Mouse (Mus musculus): ENCODE measurements around the gene Upk3b. TPM values are rescaled to one million over a fixed set of nuclear protein-coding genes. Genes with fewer than 3 reads are reported as not detected.

The Upk3b gene
- polyA plus RNA-seq, 1 experiment = 0.88 TPM

DNA sequence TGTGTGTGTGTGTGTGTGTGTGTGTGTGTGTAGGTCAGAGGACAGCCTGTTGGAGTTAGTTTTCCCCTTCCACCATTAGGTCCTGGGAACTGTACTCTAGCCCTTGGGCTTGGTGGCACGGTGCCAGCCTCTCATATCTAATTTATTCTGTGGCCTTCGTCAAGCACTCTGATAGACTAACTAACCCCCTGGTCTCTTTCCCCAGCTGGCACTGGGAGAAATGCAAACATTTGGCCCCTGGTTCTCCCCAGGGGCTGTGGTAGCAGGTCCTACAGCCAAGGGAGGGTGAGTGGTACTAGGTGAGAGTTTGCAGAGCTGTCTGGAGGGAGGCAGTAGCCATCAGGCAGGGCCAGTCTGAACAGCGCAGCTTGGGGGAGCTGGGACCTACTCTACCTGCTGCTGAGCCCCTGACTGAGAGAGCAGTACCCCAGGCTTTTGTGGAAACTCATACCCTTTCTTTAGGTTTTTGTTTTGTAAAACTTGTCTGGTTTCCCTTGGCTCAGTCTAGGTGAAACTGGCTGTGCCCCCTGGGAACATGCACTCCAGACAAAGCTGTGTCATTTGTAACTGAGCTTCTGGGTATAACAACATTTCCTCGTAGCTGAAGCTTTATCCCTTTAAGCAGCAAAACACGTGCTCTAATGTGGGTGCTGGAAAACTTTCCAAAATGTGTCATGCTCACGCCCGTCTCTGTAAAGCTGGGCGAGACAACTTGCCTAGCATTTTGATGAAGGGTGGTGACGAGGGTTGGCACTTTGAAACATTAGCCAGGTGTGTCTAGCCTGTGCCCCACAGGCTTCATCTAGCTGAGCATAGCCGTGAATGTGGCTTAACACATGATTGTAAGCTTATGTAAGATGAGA, 22.1 kb upstream of the Upk3b start:
- no peak overlapping the region for H3K27ac ChIP-seq (ENCODE audit: control insufficient read depth, insufficient read depth, low read depth, low read length)
- TF ChIP-seq POLR2A (IDR thresholded peaks at IDR 0.05; ENCODE audit: control insufficient read depth, low read depth, low read length) = no peak
- no peak for TF ChIP-seq CTCF (IDR thresholded peaks at IDR 0.05; ENCODE audit: control insufficient read depth, insufficient read depth, insufficient replicate concordance, low read depth, low read length)
- no peak overlapping the region for H3K4me3 ChIP-seq (ENCODE audit: control insufficient read depth, low read depth, low read length)
- no peaks in the 10 kb centered on the region; the same call in 1 of the 2 replicates for H3K36me3 ChIP-seq (ENCODE audit: control insufficient read depth, insufficient read depth, low read length)
- no peaks in the 10 kb centered on the region for H3K27me3 ChIP-seq (ENCODE audit: control insufficient read depth, insufficient read depth, low read length)
- 0 out of 2 replicates have a peak, but pooled peaks cover 2% of the 10 kb centered on the region for H3K4me1 ChIP-seq (ENCODE audit: control insufficient read depth, insufficient read depth, low read length)

DNA sequence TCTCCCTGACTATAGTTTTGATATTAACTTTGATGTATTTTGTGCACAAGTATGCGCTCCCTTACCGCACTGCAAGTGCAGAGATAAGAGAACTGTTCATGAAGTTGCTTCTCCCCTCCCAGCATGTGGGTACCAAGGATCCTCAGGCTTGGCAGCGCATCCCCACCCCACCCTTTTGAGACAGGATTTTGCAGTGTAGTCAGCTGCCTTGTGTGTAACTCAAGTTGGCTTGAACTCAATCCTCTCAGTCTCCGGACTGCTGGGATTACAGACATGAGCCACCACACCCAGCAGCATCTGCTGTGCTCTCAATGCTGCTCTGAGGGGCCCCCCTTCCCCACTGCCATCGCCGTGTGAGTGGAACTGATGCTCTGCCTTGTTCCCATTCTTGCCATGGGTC, 21.0 kb upstream of the Upk3b start:
- no peak for TF ChIP-seq CTCF (IDR thresholded peaks at IDR 0.05; ENCODE audit: control insufficient read depth, insufficient read depth, insufficient replicate concordance, low read depth, low read length)
- no peak for TF ChIP-seq POLR2A (IDR thresholded peaks at IDR 0.05; ENCODE audit: control insufficient read depth, low read depth, low read length)
- no peaks in the 10 kb centered on the region for H3K27me3 ChIP-seq (ENCODE audit: control insufficient read depth, insufficient read depth, low read length)
- H3K4me3 ChIP-seq (ENCODE audit: control insufficient read depth, low read depth, low read length) = no peak overlapping the region
- no peaks in the 10 kb centered on the region; the same call in 1 of the 2 replicates for H3K36me3 ChIP-seq (ENCODE audit: control insufficient read depth, insufficient read depth, low read length)
- 0 out of 2 replicates have a peak, but pooled peaks cover 2% of the 10 kb centered on the region for H3K4me1 ChIP-seq (ENCODE audit: control insufficient read depth, insufficient read depth, low read length)
- no peak overlapping the region for H3K27ac ChIP-seq (ENCODE audit: control insufficient read depth, insufficient read depth, low read depth, low read length)

GRCm38 (mm10) chr5:136018726-136019125, 19.6 kb upstream of the Upk3b start:
- Histone ChIP-seq H3K4me3 (ENCODE audit: control insufficient read depth, low read depth, low read length) (no peak overlapping the region), H3K36me3 (ENCODE audit: control insufficient read depth, insufficient read depth, low read length) (no peaks in the 10 kb centered on the region), H3K27me3 (ENCODE audit: control insufficient read depth, insufficient read depth, low read length) (no peaks in the 10 kb centered on the region), H3K27ac (ENCODE audit: control insufficient read depth, insufficient read depth, low read depth, low read length) (no peak overlapping the region), H3K4me1 (ENCODE audit: control insufficient read depth, insufficient read depth, low read length) (0 out of 2 replicates have a peak, but pooled peaks cover 2% of the 10 kb centered on the region)
- no peak for TF ChIP-seq POLR2A (IDR thresholded peaks at IDR 0.05; ENCODE audit: control insufficient read depth, low read depth, low read length)
- no peak for TF ChIP-seq CTCF (IDR thresholded peaks at IDR 0.05; ENCODE audit: control insufficient read depth, insufficient read depth, insufficient replicate concordance, low read depth, low read length)

DNA sequence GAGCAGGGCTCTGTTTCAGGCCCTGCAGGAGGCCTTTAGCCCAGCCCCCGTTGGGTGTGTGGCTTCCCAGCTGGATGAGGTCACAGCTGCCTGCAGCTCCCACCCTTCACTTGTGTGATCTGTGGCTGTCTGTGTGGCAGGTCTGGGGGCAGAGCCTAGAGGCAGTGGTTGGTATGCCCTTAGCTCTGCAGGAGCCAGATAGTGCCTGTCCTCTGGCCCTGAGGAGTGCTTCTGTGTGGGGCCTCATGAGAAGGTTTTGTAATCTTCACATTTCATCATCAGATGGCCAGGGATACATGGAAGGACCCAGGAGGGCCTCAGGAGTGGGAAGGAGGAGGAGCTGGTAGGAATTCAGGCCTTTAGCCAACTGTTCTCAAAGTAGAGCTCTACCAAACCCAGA, 18.4 kb upstream of the Upk3b start:
- H3K27ac ChIP-seq (ENCODE audit: control insufficient read depth, insufficient read depth, low read depth, low read length) = no peak overlapping the region
- no peaks in the 10 kb centered on the region for H3K27me3 ChIP-seq (ENCODE audit: control insufficient read depth, insufficient read depth, low read length)
- TF ChIP-seq POLR2A (IDR thresholded peaks at IDR 0.05; ENCODE audit: control insufficient read depth, low read depth, low read length) = no peak
- no peak for TF ChIP-seq CTCF (IDR thresholded peaks at IDR 0.05; ENCODE audit: control insufficient read depth, insufficient read depth, insufficient replicate concordance, low read depth, low read length)
- 0 out of 2 replicates have a peak, but pooled peaks cover 1% of the 10 kb centered on the region for H3K4me1 ChIP-seq (ENCODE audit: control insufficient read depth, insufficient read depth, low read length)
- no peaks in the 10 kb centered on the region; the same call in 1 of the 2 replicates for H3K36me3 ChIP-seq (ENCODE audit: control insufficient read depth, insufficient read depth, low read length)
- H3K4me3 ChIP-seq (ENCODE audit: control insufficient read depth, low read depth, low read length) = no peak overlapping the region

DNA sequence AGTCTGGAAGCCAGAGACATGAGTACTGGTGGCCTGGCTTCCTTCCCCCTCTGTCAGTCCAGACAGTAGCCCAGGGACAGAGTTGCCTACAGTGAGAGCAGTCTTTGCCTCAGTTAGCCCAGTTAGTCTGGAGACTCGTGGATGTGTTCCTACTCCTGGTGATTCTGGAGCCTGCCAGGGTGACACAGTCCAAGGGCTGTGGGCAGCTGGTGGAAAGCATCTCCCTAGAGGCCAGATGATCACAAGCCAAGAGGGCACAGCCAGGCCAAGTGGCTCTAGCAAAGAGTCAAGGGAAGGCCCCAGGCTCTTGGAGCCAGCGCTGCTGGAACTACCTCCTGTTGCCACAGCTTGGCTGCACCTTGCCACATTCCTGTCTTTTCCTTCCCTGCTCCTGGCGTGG, 12.6 kb upstream of the Upk3b start:
- no peaks in the 10 kb centered on the region for H3K27me3 ChIP-seq (ENCODE audit: control insufficient read depth, insufficient read depth, low read length)
- H3K36me3 ChIP-seq (ENCODE audit: control insufficient read depth, insufficient read depth, low read length) = no peaks in the 10 kb centered on the region; the same call in 1 of the 2 replicates
- H3K27ac ChIP-seq (ENCODE audit: control insufficient read depth, insufficient read depth, low read depth, low read length) = no peak overlapping the region
- H3K4me3 ChIP-seq (ENCODE audit: control insufficient read depth, low read depth, low read length) = no peak overlapping the region
- no peaks in the 10 kb centered on the region for H3K4me1 ChIP-seq (ENCODE audit: control insufficient read depth, insufficient read depth, low read length)
- TF ChIP-seq POLR2A (IDR thresholded peaks at IDR 0.05; ENCODE audit: control insufficient read depth, low read depth, low read length) = no peak
- no peak for TF ChIP-seq CTCF (IDR thresholded peaks at IDR 0.05; ENCODE audit: control insufficient read depth, insufficient read depth, insufficient replicate concordance, low read depth, low read length)

DNA sequence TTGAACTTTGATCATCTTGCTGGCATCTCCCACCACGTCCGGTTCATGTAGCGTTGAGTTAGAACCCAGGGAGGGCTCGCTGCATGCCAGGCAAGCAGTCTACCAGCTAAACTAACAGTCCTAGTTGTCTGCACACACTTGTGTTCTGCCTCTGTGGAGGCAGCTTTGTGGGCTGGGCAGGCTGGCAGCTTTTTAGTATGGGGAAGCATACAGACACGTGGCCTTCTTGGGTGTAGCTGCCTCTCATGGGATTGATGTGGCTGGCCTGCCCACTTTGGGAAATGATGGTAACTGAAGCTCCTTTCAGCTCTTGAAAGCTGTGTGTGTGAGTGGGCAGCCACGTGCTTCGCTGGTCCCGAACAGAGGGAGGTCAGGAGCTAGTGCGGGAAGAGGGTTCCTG, 11.4 kb upstream of the Upk3b start:
- H3K36me3 ChIP-seq (ENCODE audit: control insufficient read depth, insufficient read depth, low read length) = no peaks in the 10 kb centered on the region; the same call in 1 of the 2 replicates
- H3K27me3 ChIP-seq (ENCODE audit: control insufficient read depth, insufficient read depth, low read length) = no peaks in the 10 kb centered on the region
- H3K4me3 ChIP-seq (ENCODE audit: control insufficient read depth, low read depth, low read length) = no peak overlapping the region
- no peak overlapping the region for H3K27ac ChIP-seq (ENCODE audit: control insufficient read depth, insufficient read depth, low read depth, low read length)
- no peaks in the 10 kb centered on the region for H3K4me1 ChIP-seq (ENCODE audit: control insufficient read depth, insufficient read depth, low read length)
- TF ChIP-seq CTCF (IDR thresholded peaks at IDR 0.05; ENCODE audit: control insufficient read depth, insufficient read depth, insufficient replicate concordance, low read depth, low read length) (no peak), POLR2A (IDR thresholded peaks at IDR 0.05; ENCODE audit: control insufficient read depth, low read depth, low read length) (no peak)

- no peaks in the 10 kb centered on the region; the same call in 1 of the 2 replicates for H3K36me3 ChIP-seq (ENCODE audit: control insufficient read depth, insufficient read depth, low read length)
- no peak overlapping the region for H3K27ac ChIP-seq (ENCODE audit: control insufficient read depth, insufficient read depth, low read depth, low read length)
- H3K27me3 ChIP-seq (ENCODE audit: control insufficient read depth, insufficient read depth, low read length) = no peaks in the 10 kb centered on the region
- TF ChIP-seq POLR2A (IDR thresholded peaks at IDR 0.05; ENCODE audit: control insufficient read depth, low read depth, low read length) (no peak), CTCF (IDR thresholded peaks at IDR 0.05; ENCODE audit: control insufficient read depth, insufficient read depth, insufficient replicate concordance, low read depth, low read length) (no peak)
- H3K4me1 ChIP-seq (ENCODE audit: control insufficient read depth, insufficient read depth, low read length) = no peaks in the 10 kb centered on the region
- H3K4me3 ChIP-seq (ENCODE audit: control insufficient read depth, low read depth, low read length) = no peak overlapping the region
Measured at GRCm38 (mm10) chr5:136027612-136028311, 10.5 kb upstream of the Upk3b start.
